Mouse (Mus musculus): ENCODE data around the gene Hist1h4j. TPM values are rescaled to one million over a fixed set of nuclear protein-coding genes. Genes with fewer than 3 reads are reported as not detected.
"Not testable (repeated sequence)": the region's sequence is repeated elsewhere in the genome, so short reads cannot be mapped to it uniquely, and the experiment has no call there.

Hist1h4j gene
- total and polyA plus RNA-seq, 3 experiments: 2.7 to 947 TPM; not detected in 1

- Histone ChIP-seq H3K4me3 (ENCODE audit: control insufficient read depth in 1 of 2, insufficient read depth in 1 of 2, low read depth in 2 of 2, low read length in 2 of 2) (peak overlapping the region; percentile 5 to 39), H3K79me2 (ENCODE audit: control insufficient read depth, insufficient read depth, low read length, poor library complexity) (no peaks in the 10 kb centered on the region; the same call in 1 of the 2 replicates), H3K27ac (ENCODE audit: control insufficient read depth, low read depth, low read length) (peak overlapping the region; percentile 94), H3K36me3 (ENCODE audit: control insufficient read depth in 1 of 2, insufficient read depth in 2 of 2, low read length in 2 of 2) (peaks cover 0 to 29% of the 10 kb centered on the region in 2 experiments; a peak in 2 of 4 replicates), H3K27me3 (ENCODE audit: control insufficient read depth in 1 of 2, insufficient read depth in 2 of 2, low read length in 2 of 2) (no peaks in the 10 kb centered on the region), H3K9ac (ENCODE audit: control insufficient read depth, low read depth, low read length, poor library complexity, severe bottlenecking) (peak overlapping the region; percentile 80), H3K4me1 (ENCODE audit: control insufficient read depth in 1 of 2, insufficient read depth in 2 of 2, low read length in 2 of 2) (peaks cover 0 to 10% of the 10 kb centered on the region in 2 experiments; a peak in 2 of 4 replicates), H3K9me3 (replicated peaks; ENCODE audit: insufficient read depth, low read length) (no peaks in the 10 kb centered on the region)
- TF ChIP-seq BHLHE40 (IDR thresholded peaks at IDR 0.05; ENCODE audit: borderline replicate concordance, low read depth, low read length) (no peak), RAD21 (IDR thresholded peaks at IDR 0.05; ENCODE audit: low read depth, low read length) (no peak), UBTF (IDR thresholded peaks at IDR 0.05; ENCODE audit: borderline replicate concordance, insufficient read depth, low read depth, low read length) (no peak), MAFK (IDR thresholded peaks at IDR 0.05; ENCODE audit: borderline replicate concordance, low read depth, low read length) (no peak), TBP (IDR thresholded peaks at IDR 0.05; ENCODE audit: low read depth, low read length) (peak; percentile 43; the same call in 1 of the 2 replicates), ETS1 (IDR thresholded peaks at IDR 0.05; ENCODE audit: low read depth, low read length) (no peak), E2F4 (IDR thresholded peaks at IDR 0.05; ENCODE audit: borderline replicate concordance, low read depth, low read length) (no peak)
- DNase-seq (ENCODE audit: low read depth, low spot score): peak; percentile 82
These were observed 17.5 kb downstream of the Hist1h4j start for GRCm38 (mm10) chr13:21752356-21752755.

GRCm38 (mm10) chr13:21753051-21753523, 18.2 kb downstream of the Hist1h4j start:
- H3K9me3 ChIP-seq (replicated peaks; ENCODE audit: insufficient read depth, low read length): no peaks in the 10 kb centered on the region
- H3K4me3 ChIP-seq (ENCODE audit: control insufficient read depth in 1 of 2, insufficient read depth in 1 of 2, low read depth in 2 of 2, low read length in 2 of 2): peak overlapping the region; percentile 5 to 55; a peak in 3 of 4 replicates
- H3K79me2 ChIP-seq (ENCODE audit: control insufficient read depth, insufficient read depth, low read length, poor library complexity): no peaks in the 10 kb centered on the region; the same call in 1 of the 2 replicates
- peak overlapping the region; percentile 80 for H3K9ac ChIP-seq (ENCODE audit: control insufficient read depth, low read depth, low read length, poor library complexity, severe bottlenecking)
- H3K27me3 ChIP-seq (ENCODE audit: control insufficient read depth in 1 of 2, insufficient read depth in 2 of 2, low read length in 2 of 2): no peaks in the 10 kb centered on the region
- peaks cover 0 to 26% of the 10 kb centered on the region in 2 experiments; a peak in 2 of 4 replicates for H3K36me3 ChIP-seq (ENCODE audit: control insufficient read depth in 1 of 2, insufficient read depth in 2 of 2, low read length in 2 of 2)
- peak; percentile 84 for DNase-seq (ENCODE audit: low read depth, low spot score)
- TF ChIP-seq POLR2AphosphoS5 (IDR thresholded peaks at IDR 0.05; ENCODE audit: borderline replicate concordance, low read depth, low read length): peak; percentile 94; the same call in 1 of the 2 replicates
- TF ChIP-seq MYC (IDR thresholded peaks at IDR 0.05; ENCODE audit: low read depth, low read length): no peak
- peak; percentile 77 to 94; a peak in 3 of 4 replicates for TF ChIP-seq POLR2A (IDR thresholded peaks at IDR 0.05; ENCODE audit: control insufficient read depth in 1 of 2, insufficient read depth in 1 of 2, low read depth in 1 of 2, low read length in 2 of 2, poor library complexity in 1 of 2)
- peak overlapping the region; percentile 94 for H3K27ac ChIP-seq (ENCODE audit: control insufficient read depth, low read depth, low read length)
- peaks cover 0 to 7% of the 10 kb centered on the region in 2 experiments; a peak in 2 of 4 replicates for H3K4me1 ChIP-seq (ENCODE audit: control insufficient read depth in 1 of 2, insufficient read depth in 2 of 2, low read length in 2 of 2)

GRCm38 (mm10) chr13:21753524-21754285, 18.8 kb downstream of the Hist1h4j start, which contains the start of the genes Hist1h2ak and Hist1h2bn:
Gene Hist1h2ak (minus strand): TSS chr13:21753827.
Gene Hist1h2bn (plus strand): TSS chr13:21754123.
- Histone ChIP-seq H3K27ac (ENCODE audit: control insufficient read depth, low read depth, low read length) (peak within 1 kb of the TSS; percentile 97), H3K9ac (ENCODE audit: control insufficient read depth, low read depth, low read length, poor library complexity, severe bottlenecking) (peak within 1 kb of the TSS; percentile 82), H3K36me3 (ENCODE audit: control insufficient read depth in 1 of 2, insufficient read depth in 2 of 2, low read length in 2 of 2) (peaks cover 0 to 23% of the 10 kb centered on the region in 2 experiments; a peak in 2 of 4 replicates), H3K4me3 (ENCODE audit: control insufficient read depth in 1 of 2, insufficient read depth in 1 of 2, low read depth in 2 of 2, low read length in 2 of 2) (peak within 1 kb of the TSS; percentile 5 to 55)
- not testable (repeated sequence) for H3K9me3 ChIP-seq (replicated peaks; ENCODE audit: insufficient read depth, low read length); H3K79me2 ChIP-seq (ENCODE audit: control insufficient read depth, insufficient read depth, low read length, poor library complexity); H3K4me1 ChIP-seq (ENCODE audit: control insufficient read depth in 1 of 2, insufficient read depth in 2 of 2, low read length in 2 of 2); H3K27me3 ChIP-seq (ENCODE audit: control insufficient read depth in 1 of 2, insufficient read depth in 2 of 2, low read length in 2 of 2)
- DNase-seq (ENCODE audit: low read depth, low spot score): peak; percentile 98
- TF ChIP-seq CTCF (IDR thresholded peaks at IDR 0.05 in 2 of 3, conservative IDR thresholded peaks at IDR 0.05 in 1 of 3; ENCODE audit: control insufficient read depth in 1 of 3, insufficient read depth in 1 of 3, low read depth in 2 of 3, low read length in 3 of 3, poor library complexity in 1 of 3, severe bottlenecking in 1 of 3) (0 out of 6 replicates have a peak, but pooled peaks of 1 of the 3 experiments have one; percentile 1), POLR2A (IDR thresholded peaks at IDR 0.05; ENCODE audit: control insufficient read depth in 1 of 2, insufficient read depth in 1 of 2, low read depth in 1 of 2, low read length in 2 of 2, poor library complexity in 1 of 2) (peak; percentile 56 to 86), TBP (IDR thresholded peaks at IDR 0.05; ENCODE audit: low read depth, low read length) (peak; percentile 99), UBTF (IDR thresholded peaks at IDR 0.05; ENCODE audit: borderline replicate concordance, insufficient read depth, low read depth, low read length) (peak; percentile 85)
